Mouse (Mus musculus): Measurements from ENCODE around the gene Dhx37. TPM values are rescaled to one million over a fixed set of nuclear protein-coding genes. Genes with fewer than 3 reads are reported as not detected.

Dhx37 gene
- polyA plus RNA-seq, 1 experiment from 2014 or later = 12.4 TPM

DNA sequence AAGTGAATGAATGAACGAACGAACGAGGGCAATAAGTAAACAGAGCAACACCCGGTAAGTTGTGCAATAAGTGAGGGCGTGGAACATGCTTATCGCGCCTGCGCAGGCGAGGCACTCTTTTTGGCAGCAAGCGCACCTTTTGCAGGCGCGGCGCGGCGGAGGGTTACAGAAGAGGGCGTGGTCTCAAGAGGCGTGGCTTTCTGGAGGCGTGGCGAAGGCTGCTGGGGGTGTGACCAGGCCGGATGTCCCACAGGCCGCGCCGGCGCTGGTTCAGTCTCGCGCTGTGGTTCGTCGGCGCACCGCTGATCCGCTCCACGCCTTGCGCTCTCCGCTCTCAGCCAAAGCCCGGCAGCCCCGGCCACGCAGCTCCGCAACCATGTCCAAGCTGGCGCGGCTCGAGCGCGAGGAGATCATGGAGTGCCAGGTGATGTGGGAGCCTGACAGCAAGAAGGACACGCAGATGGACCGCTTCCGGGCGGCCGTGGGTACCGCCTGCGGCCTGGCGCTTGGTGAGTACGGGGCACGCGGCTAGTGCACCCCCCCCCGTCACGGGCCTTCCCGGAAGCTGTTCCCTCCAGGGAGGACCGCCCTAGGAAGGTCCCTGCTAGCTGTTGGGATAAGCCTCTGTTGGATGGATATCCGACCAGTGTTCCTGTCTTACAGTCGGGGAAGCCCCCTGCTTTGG, 41.8 kb upstream of the Dhx37 start, which contains the start of gene Aacs:
Gene Aacs (plus strand): TSS at position 214 of the 685 bp plus-strand sequence.
- Histone ChIP-seq H3K27me3 (ENCODE audit: control insufficient read depth, insufficient read depth, low read length) (no peaks in the 10 kb centered on the region), H3K9me3 (ENCODE audit: control insufficient read depth, low read length) (no peaks in the 10 kb centered on the region), H3K4me2 (ENCODE audit: low read depth, severe bottlenecking) (peak within 1 kb of the TSS; percentile 87), H3K27ac (replicated peaks; ENCODE audit: low read depth, low read length) (no peak within 1 kb of the TSS), H3K36me3 (ENCODE audit: control insufficient read depth, insufficient read depth, low read length) (no peaks in the 10 kb centered on the region), H3K9ac (ENCODE audit: low read length) (peak within 1 kb of the TSS; percentile 71), H3K4me3 (ENCODE audit: low read depth, low read length) (peak within 1 kb of the TSS; percentile 79), H3K4me1 (ENCODE audit: control insufficient read depth, insufficient read depth, low read length) (peaks cover 21% of the 10 kb centered on the region)
- ATAC-seq (ENCODE audit: insufficient number of reproducible peaks, low FRiP score, low TSS enrichment, low read depth) = peak; percentile 90
- under 1% methylated on average over 60 of the region's 60 CpGs for WGBS
- peak; percentile 99 for DNase-seq (ENCODE audit: low spot score)

DNA sequence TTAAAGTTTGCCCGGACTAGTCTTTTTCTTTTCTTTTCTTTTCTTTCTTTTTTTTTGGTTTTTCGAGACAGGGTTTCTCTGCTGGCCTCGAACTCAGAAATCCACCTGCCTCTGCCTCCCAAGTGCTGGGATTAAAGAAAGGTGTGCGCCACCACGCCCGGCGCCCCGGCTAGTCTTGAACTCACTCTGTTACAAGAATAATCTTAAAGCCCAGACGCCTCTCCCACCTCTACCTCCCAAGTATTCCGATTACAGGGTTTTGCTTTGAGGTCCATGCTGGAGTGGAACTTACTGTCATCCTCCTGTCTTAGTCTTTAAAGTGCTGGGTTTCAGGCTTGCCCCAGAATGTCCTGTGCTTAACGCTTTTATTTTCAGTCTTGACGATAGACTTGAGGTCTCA, 41.1 kb upstream of the Dhx37 start:
- H3K4me2 ChIP-seq (ENCODE audit: low read depth, severe bottlenecking) = peak overlapping the region; percentile 87
- H3K9me3 ChIP-seq (ENCODE audit: control insufficient read depth, low read length) = no peaks in the 10 kb centered on the region
- no peaks in the 10 kb centered on the region for H3K36me3 ChIP-seq (ENCODE audit: control insufficient read depth, insufficient read depth, low read length)
- H3K4me3 ChIP-seq (ENCODE audit: low read depth, low read length) = peak overlapping the region; percentile 79
- 0 out of 2 replicates have a peak overlapping the region, but pooled peaks have one; percentile 9 for H3K9ac ChIP-seq (ENCODE audit: low read length)
- no peak overlapping the region for H3K27ac ChIP-seq (replicated peaks; ENCODE audit: low read depth, low read length)
- WGBS = 56% methylated on average over 12 of the region's 12 CpGs
- no peaks in the 10 kb centered on the region for H3K27me3 ChIP-seq (ENCODE audit: control insufficient read depth, insufficient read depth, low read length)
- ATAC-seq (ENCODE audit: insufficient number of reproducible peaks, low FRiP score, low TSS enrichment, low read depth) = no peak
- no peak for DNase-seq (ENCODE audit: low spot score)
- peaks cover 21% of the 10 kb centered on the region for H3K4me1 ChIP-seq (ENCODE audit: control insufficient read depth, insufficient read depth, low read length)

DNA sequence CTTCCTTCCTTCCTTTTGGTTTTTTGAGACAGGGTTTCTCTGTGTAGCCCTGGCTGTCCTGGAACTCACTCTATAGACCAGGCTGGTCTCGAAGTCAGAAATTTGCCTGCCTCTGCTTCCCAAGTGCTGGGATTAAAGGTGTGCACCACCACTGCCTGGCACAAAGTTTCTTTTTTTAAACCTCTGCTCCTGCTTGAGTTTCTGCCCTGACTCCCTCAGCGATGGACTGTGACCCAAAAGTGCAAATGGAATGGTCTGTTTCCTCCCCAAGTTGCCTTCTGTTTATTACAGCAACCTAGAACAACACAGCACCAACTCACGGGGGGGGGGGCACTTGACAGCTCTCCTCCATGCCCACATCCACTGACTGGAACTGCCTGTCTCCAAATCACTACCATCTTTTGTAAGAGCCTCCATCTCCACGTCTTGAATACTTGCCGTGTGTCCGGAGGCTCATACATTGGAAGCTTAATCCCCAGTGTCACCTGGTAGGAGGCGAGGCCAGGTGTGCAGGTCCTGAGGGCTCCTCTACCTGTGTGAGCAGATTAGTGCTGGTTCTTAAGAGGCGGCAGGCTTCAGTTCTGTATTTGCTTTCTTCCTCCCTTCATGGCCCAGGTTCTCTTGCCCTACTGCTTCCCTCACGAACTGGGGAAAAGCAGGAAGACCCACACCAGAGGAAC, 39.0 kb upstream of the Dhx37 start:
- Histone ChIP-seq H3K9ac (ENCODE audit: low read length) (no peak overlapping the region), H3K36me3 (ENCODE audit: control insufficient read depth, insufficient read depth, low read length) (no peaks in the 10 kb centered on the region), H3K27ac (replicated peaks; ENCODE audit: low read depth, low read length) (no peak overlapping the region), H3K4me3 (ENCODE audit: low read depth, low read length) (no peak overlapping the region), H3K4me1 (ENCODE audit: control insufficient read depth, insufficient read depth, low read length) (peaks cover 18% of the 10 kb centered on the region), H3K9me3 (ENCODE audit: control insufficient read depth, low read length) (no peaks in the 10 kb centered on the region), H3K27me3 (ENCODE audit: control insufficient read depth, insufficient read depth, low read length) (no peaks in the 10 kb centered on the region), H3K4me2 (ENCODE audit: low read depth, severe bottlenecking) (no peak overlapping the region)
- ATAC-seq (ENCODE audit: insufficient number of reproducible peaks, low FRiP score, low TSS enrichment, low read depth) (no peak), DNase-seq (ENCODE audit: low spot score) (no peak)
- 82% methylated on average over 9 of the region's 9 CpGs for WGBS

DNA sequence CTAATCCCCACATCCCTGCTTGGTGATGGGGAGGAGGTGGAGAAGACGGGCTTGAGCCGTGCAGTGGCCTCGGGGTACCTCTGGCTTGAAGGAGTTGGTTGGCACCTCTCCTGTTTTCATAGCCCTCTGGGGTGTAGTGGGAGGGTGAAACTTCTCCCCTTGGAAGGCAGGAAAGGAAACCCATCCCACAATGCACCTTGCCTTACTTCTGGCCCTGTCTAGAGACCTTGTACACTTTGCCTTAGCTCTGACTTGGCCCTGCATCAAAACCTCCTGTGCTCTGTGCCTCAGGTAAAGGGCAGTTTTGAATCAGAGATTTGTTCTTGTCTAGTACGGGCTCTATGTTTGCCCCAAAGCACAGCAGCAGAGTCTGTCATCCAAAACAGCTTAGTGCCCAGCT, 36.8 kb upstream of the Dhx37 start:
- Histone ChIP-seq H3K9me3 (ENCODE audit: control insufficient read depth, low read length) (no peaks in the 10 kb centered on the region), H3K4me2 (ENCODE audit: low read depth, severe bottlenecking) (no peak overlapping the region), H3K27ac (replicated peaks; ENCODE audit: low read depth, low read length) (no peak overlapping the region), H3K36me3 (ENCODE audit: control insufficient read depth, insufficient read depth, low read length) (no peaks in the 10 kb centered on the region), H3K9ac (ENCODE audit: low read length) (no peak overlapping the region), H3K27me3 (ENCODE audit: control insufficient read depth, insufficient read depth, low read length) (no peaks in the 10 kb centered on the region), H3K4me3 (ENCODE audit: low read depth, low read length) (no peak overlapping the region), H3K4me1 (ENCODE audit: control insufficient read depth, insufficient read depth, low read length) (no peaks in the 10 kb centered on the region)
- ATAC-seq (ENCODE audit: insufficient number of reproducible peaks, low FRiP score, low TSS enrichment, low read depth) (no peak), DNase-seq (ENCODE audit: low spot score) (no peak)
- WGBS = 89% methylated on average over 4 of the region's 4 CpGs

DNA sequence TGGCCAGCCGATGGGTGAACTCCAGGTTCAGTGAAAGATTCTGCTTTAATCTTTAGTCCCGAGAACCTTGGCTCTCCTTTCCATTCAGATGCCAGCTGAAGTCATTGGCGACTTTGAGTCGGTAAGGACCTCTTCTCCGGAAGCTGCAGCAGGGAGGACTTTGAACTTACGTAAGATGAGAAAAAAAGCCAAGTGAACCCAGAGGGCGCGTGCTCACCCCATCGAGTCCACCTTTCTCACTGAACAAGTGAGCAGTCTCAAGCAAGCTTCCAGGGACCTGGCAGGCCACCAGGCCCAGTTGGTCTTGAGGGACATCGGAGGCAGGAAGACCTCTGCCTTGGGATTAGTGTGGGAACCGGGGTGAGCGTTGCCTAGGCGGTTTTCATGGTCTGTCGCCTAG, 33.3 kb upstream of the Dhx37 start:
- Histone ChIP-seq H3K27me3 (ENCODE audit: control insufficient read depth, insufficient read depth, low read length) (no peaks in the 10 kb centered on the region), H3K9ac (ENCODE audit: low read length) (no peak overlapping the region), H3K9me3 (ENCODE audit: control insufficient read depth, low read length) (no peaks in the 10 kb centered on the region), H3K36me3 (ENCODE audit: control insufficient read depth, insufficient read depth, low read length) (no peaks in the 10 kb centered on the region), H3K4me1 (ENCODE audit: control insufficient read depth, insufficient read depth, low read length) (no peaks in the 10 kb centered on the region), H3K4me2 (ENCODE audit: low read depth, severe bottlenecking) (no peak overlapping the region), H3K27ac (replicated peaks; ENCODE audit: low read depth, low read length) (no peak overlapping the region), H3K4me3 (ENCODE audit: low read depth, low read length) (no peak overlapping the region)
- no peak for DNase-seq (ENCODE audit: low spot score)
- WGBS = 86% methylated on average over 14 of the region's 14 CpGs
- ATAC-seq (ENCODE audit: insufficient number of reproducible peaks, low FRiP score, low TSS enrichment, low read depth) = no peak

DNA sequence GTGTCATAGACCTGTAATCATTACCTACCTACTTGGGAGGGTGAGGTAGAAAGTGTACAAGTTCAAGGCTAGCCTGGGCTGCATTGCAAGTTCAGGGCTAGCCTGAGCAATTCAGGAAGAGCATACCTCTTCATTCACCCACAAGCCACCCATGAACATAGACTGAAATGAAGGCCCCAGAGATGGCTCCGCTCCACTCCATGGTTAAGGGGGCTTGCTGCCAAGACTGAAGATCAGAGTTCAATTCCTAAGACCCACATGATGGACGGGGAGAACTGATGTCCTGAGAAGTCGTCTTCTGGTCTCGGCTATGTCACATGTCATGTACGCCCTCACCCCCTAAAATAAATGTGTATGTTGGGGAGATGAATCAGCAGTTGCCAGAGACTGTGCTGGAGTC, 32.6 kb upstream of the Dhx37 start:
- Histone ChIP-seq H3K9ac (ENCODE audit: low read length) (no peak overlapping the region), H3K4me2 (ENCODE audit: low read depth, severe bottlenecking) (no peak overlapping the region), H3K4me3 (ENCODE audit: low read depth, low read length) (no peak overlapping the region), H3K27ac (replicated peaks; ENCODE audit: low read depth, low read length) (no peak overlapping the region), H3K36me3 (ENCODE audit: control insufficient read depth, insufficient read depth, low read length) (no peaks in the 10 kb centered on the region), H3K9me3 (ENCODE audit: control insufficient read depth, low read length) (no peaks in the 10 kb centered on the region), H3K27me3 (ENCODE audit: control insufficient read depth, insufficient read depth, low read length) (no peaks in the 10 kb centered on the region), H3K4me1 (ENCODE audit: control insufficient read depth, insufficient read depth, low read length) (no peaks in the 10 kb centered on the region)
- 94% methylated on average over 5 of the region's 5 CpGs for WGBS
- ATAC-seq (ENCODE audit: insufficient number of reproducible peaks, low FRiP score, low TSS enrichment, low read depth) = no peak
- DNase-seq (ENCODE audit: low spot score) = no peak

DNA sequence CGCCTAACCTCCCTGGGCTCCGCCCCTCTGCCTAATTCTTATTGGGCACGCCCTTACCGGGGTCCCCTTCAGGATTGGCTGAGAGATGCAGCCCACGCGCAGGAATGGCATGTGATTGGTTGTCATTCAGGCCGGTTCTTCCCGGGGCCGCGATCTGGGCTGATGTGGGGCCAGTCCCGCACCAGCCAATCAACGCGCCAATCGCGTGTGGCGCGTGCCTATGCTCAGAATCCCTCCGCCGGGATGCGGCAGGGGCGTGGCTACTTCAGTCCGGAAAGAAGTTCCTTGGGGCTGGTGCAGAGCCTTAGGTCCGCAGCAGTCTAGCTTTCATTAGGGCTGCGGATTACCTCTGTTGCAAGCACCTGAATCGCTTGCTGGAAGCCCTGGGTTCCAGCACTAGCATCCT, 31.8 kb upstream of the Dhx37 start:
- peak; percentile 99 for ATAC-seq (ENCODE audit: insufficient number of reproducible peaks, low FRiP score, low TSS enrichment, low read depth)
- Histone ChIP-seq H3K4me2 (ENCODE audit: low read depth, severe bottlenecking) (peak overlapping the region; percentile 49), H3K4me1 (ENCODE audit: control insufficient read depth, insufficient read depth, low read length) (no peaks in the 10 kb centered on the region), H3K27ac (replicated peaks; ENCODE audit: low read depth, low read length) (no peak overlapping the region), H3K4me3 (ENCODE audit: low read depth, low read length) (peak overlapping the region; percentile 24), H3K27me3 (ENCODE audit: control insufficient read depth, insufficient read depth, low read length) (no peaks in the 10 kb centered on the region), H3K9ac (ENCODE audit: low read length) (peak overlapping the region; percentile 27; the same call in 1 of the 2 replicates), H3K9me3 (ENCODE audit: control insufficient read depth, low read length) (no peaks in the 10 kb centered on the region), H3K36me3 (ENCODE audit: control insufficient read depth, insufficient read depth, low read length) (no peaks in the 10 kb centered on the region)
- peak; percentile 97 for DNase-seq (ENCODE audit: low spot score)
- under 1% methylated on average over 25 of the region's 25 CpGs for WGBS

DNA sequence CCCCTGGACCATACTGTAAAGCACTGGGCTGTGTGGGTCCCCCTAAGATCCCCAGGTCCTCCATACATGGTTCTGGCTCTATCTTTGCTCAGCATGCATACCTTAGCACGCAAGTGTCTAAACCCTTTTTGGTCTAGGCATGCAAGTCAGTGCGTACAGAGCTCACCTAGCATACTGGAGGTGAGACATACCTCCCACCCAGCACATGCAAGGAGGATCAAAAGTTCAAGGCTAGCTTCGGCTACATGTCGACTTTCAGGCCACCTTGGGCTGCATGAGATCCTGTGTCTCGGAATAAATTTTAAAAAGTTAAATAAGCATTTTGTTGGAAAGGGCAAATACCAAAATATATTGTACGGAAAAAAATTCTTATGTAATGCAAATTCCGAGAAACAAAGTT, 31.3 kb upstream of the Dhx37 start:
- Histone ChIP-seq H3K27me3 (ENCODE audit: control insufficient read depth, insufficient read depth, low read length) (no peaks in the 10 kb centered on the region), H3K4me2 (ENCODE audit: low read depth, severe bottlenecking) (peak overlapping the region; percentile 49; the same call in 1 of the 2 replicates), H3K4me3 (ENCODE audit: low read depth, low read length) (no peak overlapping the region), H3K36me3 (ENCODE audit: control insufficient read depth, insufficient read depth, low read length) (no peaks in the 10 kb centered on the region), H3K27ac (replicated peaks; ENCODE audit: low read depth, low read length) (no peak overlapping the region), H3K9ac (ENCODE audit: low read length) (no peak overlapping the region), H3K9me3 (ENCODE audit: control insufficient read depth, low read length) (no peaks in the 10 kb centered on the region), H3K4me1 (ENCODE audit: control insufficient read depth, insufficient read depth, low read length) (no peaks in the 10 kb centered on the region)
- 42% methylated on average over 7 of the region's 7 CpGs for WGBS
- DNase-seq (ENCODE audit: low spot score) = no peak
- ATAC-seq (ENCODE audit: insufficient number of reproducible peaks, low FRiP score, low TSS enrichment, low read depth) = peak; percentile 15; the same call in 1 of the 2 replicates
